Mouse (Mus musculus) large intestine, adult 2 months (tissue): ENCODE results near the gene Bco1. TPM values are rescaled to one million over a fixed set of nuclear protein-coding genes. Genes with fewer than 3 reads are reported as not detected.

Experiments used
- DNase-seq: peaks from one replicate; pipeline ENCODE4 v3.0.0-alpha.2; 2012; ENCODE audit warnings: low read depth, low spot score
- WGBS: fragments of 180-500 bp; shearing (Covaris S2); methylation state at CpG from one replicate; pipeline ENCODE4 v1.1.7; 2018; 5-methylcytosine and 5-hydroxymethylcytosine counted together
- polyA plus RNA-seq: library from polyadenylated mRNA; depleted of rRNA; stranded (reverse); fragments of >200 nt; gene quantifications from 2 replicates; pipeline ENCODE4 v1.2.3, GENCODE M21; 2012; rRNA removed

Bco1 gene
- polyA plus RNA-seq = 1.4 and 2.0 TPM in 2 replicates

GRCm38 (mm10) chr8:117095647-117096046 lies at the start of gene Bco1:
TSS of gene Bco1 (plus strand) at chr8:117095854.
- WGBS = 23% methylated on average over 12 of the region's 12 CpGs
- DNase-seq = peak; percentile 35

GRCm38 (mm10) chr8:117049444-117049843 lies 46.2 kb upstream of the Bco1 start:
- WGBS = 63% methylated on average over 7 of the region's 7 CpGs

GRCm38 (mm10) chr8:117050763-117051162 lies 44.9 kb upstream of the Bco1 start:
- no peak for DNase-seq
- 66% methylated on average over 9 of the region's 9 CpGs for WGBS

More at GRCm38 (mm10) chr8:117049444-117049843, 46.2 kb upstream of the Bco1 start:
- DNase-seq = no peak

- whole genome bisulfite sequencing = 51% methylated on average over 9 of the region's 9 CpGs
Observed at GRCm38 (mm10) chr8:117051316-117051715, 44.3 kb upstream of the Bco1 start.

GRCm38 (mm10) chr8:117053135-117054079 lies 42.2 kb upstream of the Bco1 start:
- DNase-seq = no peak
- WGBS = 47% methylated on average over 12 of the region's 12 CpGs

More at GRCm38 (mm10) chr8:117051316-117051715, 44.3 kb upstream of the Bco1 start:
- DNase-seq = no peak

GRCm38 (mm10) chr8:117054146-117054545 lies 41.5 kb upstream of the Bco1 start:
- DNase-seq = no peak
- 91% methylated on average over 3 of the region's 3 CpGs for WGBS

GRCm38 (mm10) chr8:117055097-117055496 lies 40.6 kb upstream of the Bco1 start:
- WGBS = 59% methylated on average over 6 of the region's 6 CpGs
- DNase-seq = no peak

- no peak for DNase-seq
- 56% methylated on average over 7 of the region's 7 CpGs for WGBS
Observed at GRCm38 (mm10) chr8:117059021-117059420, 36.6 kb upstream of the Bco1 start.

GRCm38 (mm10) chr8:117060306-117060705 lies 35.3 kb upstream of the Bco1 start:
- DNase-seq = no peak
- 71% methylated on average over 13 of the region's 13 CpGs for WGBS

GRCm38 (mm10) chr8:117061180-117061880 lies 34.3 kb upstream of the Bco1 start:
- WGBS = 70% methylated on average over 13 of the region's 13 CpGs
- no peak for DNase-seq

GRCm38 (mm10) chr8:117066955-117067354 lies 28.7 kb upstream of the Bco1 start:
- WGBS = 69% methylated on average over 7 of the region's 7 CpGs
- no peak for DNase-seq

GRCm38 (mm10) chr8:117067396-117067795 lies 28.3 kb upstream of the Bco1 start:
- no peak for DNase-seq
- 87% methylated on average over 11 of the region's 11 CpGs for WGBS

GRCm38 (mm10) chr8:117068294-117068693 lies 27.4 kb upstream of the Bco1 start:
- WGBS = 56% methylated on average over 13 of the region's 13 CpGs
- DNase-seq = no peak

GRCm38 (mm10) chr8:117069708-117070107 lies 25.9 kb upstream of the Bco1 start:
- DNase-seq = no peak
- 84% methylated on average over 1 of the region's 1 CpGs for WGBS

GRCm38 (mm10) chr8:117074350-117075182 lies 21.1 kb upstream of the Bco1 start:
- 48% methylated on average over 10 of the region's 10 CpGs for WGBS
- DNase-seq = no peak

- DNase-seq = no peak
- 66% methylated on average over 7 of the region's 7 CpGs for WGBS
Observed at GRCm38 (mm10) chr8:117078367-117078926, 17.2 kb upstream of the Bco1 start.

GRCm38 (mm10) chr8:117079652-117080051 lies 16.0 kb upstream of the Bco1 start:
- WGBS = 76% methylated on average over 14 of the region's 14 CpGs

GRCm38 (mm10) chr8:117082399-117082872 lies 13.2 kb upstream of the Bco1 start, which contains the start of gene Pkd1l2:
TSS of gene Pkd1l2 (minus strand) at chr8:117082449.
- no peak for DNase-seq
- 75% methylated on average over 8 of the region's 8 CpGs for WGBS

More at GRCm38 (mm10) chr8:117079652-117080051, 16.0 kb upstream of the Bco1 start:
- DNase-seq = no peak

- DNase-seq = no peak
- 36% methylated on average over 9 of the region's 9 CpGs for WGBS
Observed at GRCm38 (mm10) chr8:117082947-117083559, 12.6 kb upstream of the Bco1 start.
